Mouse (Mus musculus) gastrocnemius, adult 2 months (tissue): Measurements from ENCODE around the gene Acad9. TPM values are rescaled to one million over a fixed set of nuclear protein-coding genes. Genes with fewer than 3 reads are reported as not detected.
A peak's percentile ranks its signal among the peaks of the same experiment; 100 is the strongest.
"Not testable (repeated sequence)": the region's sequence is repeated elsewhere in the genome, so short reads cannot be mapped to it uniquely, and the experiment has no call there.

Experiments used
- DNase-seq: peaks from one replicate; pipeline ENCODE4 v3.0.0; 2022
- H3K27ac ChIP-seq: fragments of 200-600 bp; 2 replicates; pipeline ENCODE4 v1.8.1; 2022; ENCODE audit warnings: mild to moderate bottlenecking
- H3K4me3 ChIP-seq: fragments of 200-600 bp; 2 replicates; pipeline ENCODE4 v1.8.1; 2022; ENCODE audit warnings: mild to moderate bottlenecking, moderate library complexity
- CTCF ChIP-seq: fragments of 200-600 bp; IDR thresholded peaks from 2 replicates; pipeline ENCODE4 v1.8.1; 2022; ENCODE audit warnings: antibody characterized with exemption, mild to moderate bottlenecking, moderate library complexity
- intact Hi-C: fragments of 180-260 bp; cut with DNase I; formaldehyde crosslinking; loops from one replicate; pipeline ENCODE4 v1.15.1; 2025
- total RNA-seq, 2 experiments: library from RNA; stranded (reverse); gene quantifications; 2 replicates each; pipeline ENCODE4 v1.2.3; 2021

The Acad9 gene
- total RNA-seq, 2 experiments from 2014 or later: 25.1 to 30.0 TPM

- DNase-seq: no peak
- intact Hi-C loops: no loop called here
- TF ChIP-seq CTCF: no peak
- Histone ChIP-seq H3K27ac (no peak overlapping the region), H3K4me3 (no peak overlapping the region)
Observed at GRCm38 (mm10) chr3:36119684-36120548, 54.1 kb downstream of the Acad9 start.

GRCm38 (mm10) chr3:36126176-36126575 lies 60.4 kb downstream of the Acad9 start:
- H3K4me3 ChIP-seq, intact Hi-C loops, DNase-seq, H3K27ac ChIP-seq: not testable (repeated sequence)

- intact Hi-C loops: no loop called here
- no peak for DNase-seq
- no peak overlapping the region for H3K4me3 ChIP-seq
- TF ChIP-seq CTCF: no peak
- no peak overlapping the region for H3K27ac ChIP-seq
Observed at GRCm38 (mm10) chr3:36136152-36136551, 70.4 kb downstream of the Acad9 start.

GRCm38 (mm10) chr3:36137560-36137959 lies 71.8 kb downstream of the Acad9 start:
- Histone ChIP-seq H3K4me3 (no peak overlapping the region), H3K27ac (no peak overlapping the region)
- intact Hi-C loops: no loop called here
- DNase-seq: no peak
- TF ChIP-seq CTCF: peak; percentile 42

GRCm38 (mm10) chr3:36138171-36138660 lies 72.4 kb downstream of the Acad9 start:
- Histone ChIP-seq H3K27ac (no peak overlapping the region), H3K4me3 (no peak overlapping the region)
- TF ChIP-seq CTCF: no peak
- DNase-seq: no peak
- intact Hi-C loops: no loop called here

- DNase-seq: no peak
- no peak for TF ChIP-seq CTCF
- intact Hi-C loops: no loop called here
- Histone ChIP-seq H3K4me3 (no peak overlapping the region), H3K27ac (no peak overlapping the region)
Observed at GRCm38 (mm10) chr3:36138996-36139395, 73.2 kb downstream of the Acad9 start.

Other genes with a start within 250 kb of the Acad9 start
- gene Dcun1d1, start 128.5 kb upstream of the Acad9 start, total RNA-seq: 10 to 100 TPM; 68.2 to 85.6 TPM
- gene Mccc1, start 65.3 kb upstream of the Acad9 start, total RNA-seq: 10 to 100 TPM; 32.7 to 41.8 TPM
- gene Ccdc144b, start 12.4 kb upstream of the Acad9 start, total RNA-seq: not detected
- gene D3Ertd254e, start 85.0 kb downstream of the Acad9 start, total RNA-seq: 1 to 10 TPM; 2.1 to 2.3 TPM
- not detected for gene Qrfpr, start 156.3 kb downstream of the Acad9 start, total RNA-seq